Mouse (Mus musculus) heart, embryonic 16.5 days (tissue): ENCODE measurements at regions not wholly inside any gene's neighbourhood (a gene's known extent, or its start where the extent isn't known, plus 50 kb on each side); places are given as distances from the start of the nearest gene placed in this dataset.

ENCODE experiments used
- ATAC-seq: fragments of 200-750 bp; cut with Nextera tagmentation; replicated peaks from 2 replicates; pipeline ENCODE4 v1.8.0; 2017; ENCODE audit warnings: moderate number of reproducible peaks; ENCODE audit not compliant: insufficient read depth, low FRiP score; ENCODE audit errors: extremely low read depth
- H3K27ac ChIP-seq: fragments of 300-500 bp; sonication (generic); 2 replicates; pipeline ENCODE4 v1.5.1; 2014; ENCODE audit warnings: mild to moderate bottlenecking, low read length, control low read depth, moderate library complexity
- H3K27me3 ChIP-seq: fragments of 300-500 bp; sonication (generic); 2 replicates; pipeline ENCODE4 v1.6.1; 2014; ENCODE audit warnings: low read length, mixed read lengths; ENCODE audit not compliant: control insufficient read depth, insufficient read depth
- H3K36me3 ChIP-seq: fragments of 300-500 bp; sonication (generic); 2 replicates; pipeline ENCODE4 v1.6.1; 2014; ENCODE audit not compliant: control insufficient read depth, insufficient read depth
- H3K4me1 ChIP-seq: fragments of 300-500 bp; sonication (generic); 2 replicates; pipeline ENCODE4 v1.6.1; 2014; ENCODE audit warnings: low read length, mixed read lengths; ENCODE audit not compliant: control insufficient read depth, insufficient read depth
- H3K4me2 ChIP-seq: fragments of 300-500 bp; sonication (generic); 2 replicates; pipeline ENCODE4 v1.6.1; 2014; ENCODE audit warnings: low read depth, mild to moderate bottlenecking, control low read depth, low read length
- H3K4me3 ChIP-seq: fragments of 300-500 bp; sonication (generic); 2 replicates; pipeline ENCODE4 v1.5.1; 2014; ENCODE audit warnings: mild to moderate bottlenecking, control low read depth, low read length
- H3K9ac ChIP-seq: fragments of 300-500 bp; sonication (generic); 2 replicates; pipeline ENCODE4 v1.6.1; 2014; ENCODE audit warnings: low read length, control low read depth
- H3K9me3 ChIP-seq: fragments of 300-500 bp; sonication (generic); replicated peaks from 2 replicates; pipeline ENCODE4 v1.6.1; 2016; ENCODE audit warnings: low read length; ENCODE audit not compliant: control insufficient read depth
- WGBS: fragments of 180-500 bp; shearing (Covaris S2); extraction: QIAGEN DNeasy Blood & Tissue Kit; methylation state at CpG from one replicate; pipeline ENCODE4 v1.1.7; 2014; 5-methylcytosine and 5-hydroxymethylcytosine counted together

GRCm38 (mm10) chr1:149226400-149226799 is 734.7 kb downstream of the Pla2g4a start:
- no peak for ATAC-seq

GRCm38 (mm10) chr1:149202631-149203030 is 758.5 kb downstream of the Pla2g4a start:
- no peak overlapping the region for H3K4me2 ChIP-seq
- 89% methylated on average over 1 of the region's 1 CpGs for WGBS
- ATAC-seq = no peak

More at GRCm38 (mm10) chr1:149226400-149226799, 734.7 kb downstream of the Pla2g4a start:
- no peak overlapping the region for H3K4me3 ChIP-seq
- no peaks in the 10 kb centered on the region for H3K9me3 ChIP-seq
- no peak overlapping the region for H3K27ac ChIP-seq
- H3K4me2 ChIP-seq = no peak overlapping the region
- H3K27me3 ChIP-seq = no peaks in the 10 kb centered on the region
- H3K4me1 ChIP-seq = no peaks in the 10 kb centered on the region
- H3K9ac ChIP-seq = no peak overlapping the region
- no peaks in the 10 kb centered on the region for H3K36me3 ChIP-seq

GRCm38 (mm10) chr1:149199284-149199683 is 761.8 kb downstream of the Pla2g4a start:
- Histone ChIP-seq H3K4me2 (no peak overlapping the region), H3K4me1 (no peaks in the 10 kb centered on the region), H3K9me3 (no peaks in the 10 kb centered on the region), H3K9ac (no peak overlapping the region), H3K36me3 (no peaks in the 10 kb centered on the region), H3K27me3 (no peaks in the 10 kb centered on the region), H3K27ac (no peak overlapping the region), H3K4me3 (no peak overlapping the region)
- no peak for ATAC-seq
- 76% methylated on average over 2 of the region's 2 CpGs for WGBS

More at GRCm38 (mm10) chr1:149202631-149203030, 758.5 kb downstream of the Pla2g4a start:
- H3K36me3 ChIP-seq = no peaks in the 10 kb centered on the region
- no peak overlapping the region for H3K9ac ChIP-seq
- H3K4me3 ChIP-seq = no peak overlapping the region
- H3K27me3 ChIP-seq = no peaks in the 10 kb centered on the region
- no peak overlapping the region for H3K27ac ChIP-seq
- no peaks in the 10 kb centered on the region for H3K9me3 ChIP-seq
- no peaks in the 10 kb centered on the region for H3K4me1 ChIP-seq

GRCm38 (mm10) chr1:149198854-149199253 is 762.2 kb downstream of the Pla2g4a start:
- no peak for ATAC-seq
- Histone ChIP-seq H3K36me3 (no peaks in the 10 kb centered on the region), H3K4me2 (no peak overlapping the region), H3K4me3 (no peak overlapping the region), H3K4me1 (no peaks in the 10 kb centered on the region), H3K9me3 (no peaks in the 10 kb centered on the region), H3K27me3 (no peaks in the 10 kb centered on the region), H3K27ac (no peak overlapping the region), H3K9ac (no peak overlapping the region)
- WGBS = 59% methylated on average over 4 of the region's 4 CpGs
